Mouse (Mus musculus) lung, postnatal 4 days (tissue): ENCODE data around the gene Gimap9.

Experiments
- DNase-seq, 2 experiments: peaks; one replicate each; pipeline ENCODE4 v3.0.0; 2021

The Gimap9 gene

GRCm38 (mm10) chr6:48696830-48697554 lies 21.1 kb downstream of the Gimap9 start:
- DNase-seq = no peak

DNA sequence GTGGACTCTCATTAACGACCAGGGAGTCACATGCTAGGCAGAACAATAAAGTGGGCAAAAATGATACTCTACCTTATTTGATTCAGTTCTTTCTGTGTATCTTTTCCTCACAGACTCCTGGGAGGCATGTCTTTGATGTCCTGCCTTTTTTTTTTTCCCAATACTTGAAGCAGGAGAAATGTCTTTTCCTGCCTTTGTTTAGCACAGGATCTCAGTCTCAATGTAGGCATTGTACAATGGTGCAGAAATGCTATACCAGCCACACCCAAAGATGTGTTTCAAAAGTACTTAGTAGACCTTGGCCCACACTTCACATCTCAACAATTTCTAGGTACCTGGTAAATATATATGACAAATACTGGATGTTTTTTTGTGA lies 21.6 kb downstream of the Gimap9 start:
- DNase-seq = no peak

- no peak for DNase-seq
Observed at GRCm38 (mm10) chr6:48698066-48698856, 22.3 kb downstream of the Gimap9 start.

DNA sequence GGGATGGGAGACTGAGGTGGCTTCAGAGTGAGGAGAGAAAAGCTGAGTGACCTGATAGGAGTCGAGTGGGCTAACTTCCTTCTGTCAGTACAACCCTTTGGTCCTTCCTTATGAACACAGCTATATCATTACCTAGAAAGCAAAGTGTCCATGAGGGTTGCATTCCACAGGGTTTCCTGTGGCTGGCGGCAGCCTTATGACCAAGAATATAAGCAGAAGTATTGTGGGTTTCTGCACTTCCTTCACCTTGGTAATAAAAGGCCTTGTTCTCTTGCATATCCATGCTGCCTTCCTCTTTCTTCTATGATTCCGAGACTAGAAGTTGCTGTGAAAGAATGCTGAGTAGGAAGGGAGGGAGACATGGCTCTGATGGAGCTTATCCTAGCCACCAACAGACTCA lies 23.0 kb downstream of the Gimap9 start:
- DNase-seq = no peak

GRCm38 (mm10) chr6:48700251-48701075 lies 24.5 kb downstream of the Gimap9 start:
- peak; percentile 53 to 56 for DNase-seq

DNA sequence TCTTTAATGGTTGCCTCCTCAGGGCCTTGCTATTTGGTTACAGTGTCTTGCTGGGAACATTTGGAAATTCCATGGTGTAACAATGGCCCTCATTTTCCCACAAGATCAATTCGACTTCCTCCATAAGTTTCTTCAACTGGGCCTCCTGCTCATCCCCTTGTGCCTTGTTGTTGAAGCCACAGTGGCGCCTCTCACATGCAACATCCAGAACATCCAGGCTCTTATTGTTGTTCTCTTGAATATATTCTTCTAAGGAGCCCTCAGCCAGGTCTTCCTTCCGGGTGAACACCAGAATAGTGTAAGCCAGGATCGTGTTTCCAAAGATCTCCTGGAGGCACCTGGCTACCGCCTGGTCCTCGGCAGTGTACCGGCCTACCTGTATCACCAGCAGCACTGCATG lies 26.2 kb downstream of the Gimap9 start:
- no peak for DNase-seq

DNA sequence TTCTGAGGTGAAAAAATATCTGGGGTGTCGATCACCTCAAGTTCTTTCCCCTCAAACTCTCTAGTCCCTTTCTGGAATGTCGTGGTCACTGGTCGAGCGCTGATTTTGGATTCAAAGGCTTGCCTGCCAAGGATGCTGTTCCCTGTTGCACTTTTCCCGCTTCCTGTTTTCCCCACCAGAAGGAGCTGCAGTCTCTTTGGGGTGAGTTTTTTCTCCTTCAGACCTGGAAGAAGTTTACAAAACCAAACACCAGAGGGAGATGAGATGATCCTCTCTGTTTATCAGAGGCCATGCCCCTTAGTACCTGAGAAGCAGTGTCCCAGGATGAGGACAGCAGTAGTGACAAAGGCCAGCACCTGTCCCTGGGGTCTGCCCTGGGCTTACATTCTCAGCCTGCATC lies 26.7 kb downstream of the Gimap9 start:
- DNase-seq = no peak

- DNase-seq = no peak
Observed at GRCm38 (mm10) chr6:48704146-48704545, 28.2 kb downstream of the Gimap9 start.

DNA sequence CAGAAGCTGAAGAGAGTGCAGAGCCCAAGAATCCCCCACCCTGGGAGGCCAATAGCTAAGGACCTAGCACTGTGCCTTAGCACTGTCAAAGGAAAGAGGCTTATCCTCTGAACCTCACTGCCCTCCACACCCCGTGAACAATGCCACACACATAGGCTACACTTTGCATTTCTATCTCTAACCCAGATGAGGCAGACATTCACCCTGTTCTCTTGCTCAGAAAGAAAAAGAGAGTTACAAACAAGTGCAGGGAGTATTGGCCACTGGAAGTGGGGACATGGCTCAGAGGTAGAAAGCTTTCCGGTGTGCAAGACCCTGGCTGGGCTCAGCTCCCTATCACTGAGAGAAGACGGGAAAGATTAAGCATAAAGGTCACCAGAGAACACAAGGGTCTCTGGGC lies 30.2 kb downstream of the Gimap9 start:
- no peak for DNase-seq

DNA sequence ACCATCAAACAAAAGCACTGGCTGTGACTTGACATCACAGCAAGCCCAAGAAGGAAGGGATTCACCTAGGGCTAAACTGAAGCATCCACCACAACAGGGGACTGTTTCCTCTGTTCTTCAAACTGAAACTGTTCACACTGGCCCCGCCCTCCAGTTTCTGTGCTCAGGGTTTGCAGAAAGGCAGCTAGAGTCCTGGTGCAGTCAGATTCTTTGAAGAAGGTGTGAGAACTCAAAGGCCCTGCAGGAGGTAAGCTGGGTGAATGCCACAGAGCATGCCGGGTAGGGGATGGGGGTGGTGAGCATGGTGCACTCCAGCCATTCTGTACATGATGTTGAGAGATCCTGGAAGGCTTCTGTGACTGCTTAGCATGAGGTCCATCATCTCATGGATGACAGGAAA lies 42.5 kb downstream of the Gimap9 start, which contains the start of the genes Gm28053 and Gimap7:
Gene Gm28053, plus strand, starts transcription at position 153 of the 400 bp plus-strand sequence.
Gene Gimap7, plus strand, starts transcription at position 167 of the 400 bp plus-strand sequence.
- no peak for DNase-seq

DNA sequence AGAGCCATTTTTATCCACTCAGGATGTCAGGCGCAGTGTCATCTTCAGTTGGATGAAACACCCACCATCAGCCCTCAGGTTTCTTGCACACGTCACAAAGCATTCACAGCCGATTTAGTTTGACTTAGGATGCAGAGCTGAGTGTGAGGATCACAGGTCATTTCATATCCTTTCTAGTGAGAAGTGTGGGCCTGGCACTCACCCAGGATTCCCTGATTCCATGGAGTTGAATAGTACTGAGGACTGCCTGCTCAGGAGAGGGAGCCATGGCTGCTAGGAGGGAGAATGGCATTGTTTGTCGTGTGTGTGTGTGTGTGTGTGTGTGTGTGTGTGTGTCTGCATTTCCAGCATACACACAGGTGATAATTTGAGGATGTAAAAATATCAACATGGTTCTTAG lies 44.4 kb downstream of the Gimap9 start:
- DNase-seq = no peak

DNA sequence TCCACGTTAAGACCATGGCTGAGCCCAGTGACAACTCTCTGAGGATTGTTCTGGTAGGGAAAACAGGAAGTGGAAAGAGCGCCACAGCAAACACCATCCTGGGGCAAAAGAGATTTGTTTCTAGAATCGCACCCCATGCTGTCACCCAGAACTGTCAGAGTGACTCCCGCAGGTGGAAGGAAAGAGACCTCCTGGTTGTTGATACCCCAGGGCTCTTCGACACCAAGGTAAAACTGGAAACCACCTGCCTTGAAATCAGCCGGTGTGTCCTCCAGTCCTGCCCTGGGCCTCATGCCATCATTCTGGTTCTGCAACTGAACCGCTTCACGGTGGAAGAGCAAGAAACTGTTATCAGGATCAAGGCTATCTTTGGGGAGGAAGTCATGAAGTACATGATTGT lies 47.5 kb downstream of the Gimap9 start:
- no peak for DNase-seq

DNA sequence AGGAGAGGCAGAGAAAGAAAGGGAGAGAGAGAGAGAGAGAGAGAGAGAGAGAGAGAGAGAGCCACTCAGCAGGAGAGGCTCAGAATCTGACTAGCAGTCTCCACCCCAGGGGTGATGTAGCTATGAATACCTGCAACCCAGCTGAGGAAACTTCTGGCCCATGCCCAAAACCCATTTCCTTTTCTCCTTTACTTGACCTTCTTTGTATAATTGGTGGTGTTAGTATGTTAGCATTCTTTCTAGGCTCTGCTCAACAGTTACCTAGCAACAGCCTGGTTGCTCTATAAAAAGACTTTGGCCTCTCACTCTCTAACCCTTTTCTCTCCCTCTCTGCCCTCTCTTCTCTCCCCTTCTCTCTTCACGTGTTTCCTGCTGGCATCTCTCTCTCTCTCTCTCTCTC lies 49.5 kb downstream of the Gimap9 start:
- DNase-seq = peak; percentile 58 to 75

DNA sequence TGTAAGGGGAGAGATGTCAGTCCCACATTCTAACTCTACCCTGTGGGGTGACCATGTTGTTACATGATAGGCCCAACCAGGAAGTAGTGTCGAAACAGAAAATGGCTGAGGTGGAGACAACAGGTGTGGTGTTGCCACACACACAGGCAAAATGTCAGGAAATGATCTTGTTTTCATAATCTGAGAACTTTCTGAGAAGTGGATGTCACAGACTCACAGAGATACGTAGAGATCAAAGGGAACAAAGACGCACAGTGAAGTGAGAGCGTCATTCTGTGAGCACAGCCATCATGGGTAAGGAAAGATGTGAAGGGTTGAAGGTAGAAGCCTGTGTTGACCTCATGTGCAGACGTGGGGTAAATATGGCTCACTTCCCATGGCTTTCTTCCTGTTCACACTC lies 51.8 kb downstream of the Gimap9 start:
- DNase-seq = no peak
